Mouse (Mus musculus) mouse embryonic stem cell (cell line): ENCODE data around the gene Baiap2l1.

Experiments
- in situ Hi-C, 2 experiments: fragments of 300-500 bp; cut with MboI; formaldehyde crosslinking; loops; 1 replicate in 1 of 2; 3 replicates in 1 of 2; pipeline ENCODE4 v1.14.3; 2019 to 2020; ENCODE audit warnings: low sequenced_read_pairs in 2 of 2, low pct_unique_long_range_greater_than_20kb in 1 of 2, mixed read lengths in 1 of 2; ENCODE audit not compliant: unreplicated experiment in 1 of 2

Gene Baiap2l1

DNA sequence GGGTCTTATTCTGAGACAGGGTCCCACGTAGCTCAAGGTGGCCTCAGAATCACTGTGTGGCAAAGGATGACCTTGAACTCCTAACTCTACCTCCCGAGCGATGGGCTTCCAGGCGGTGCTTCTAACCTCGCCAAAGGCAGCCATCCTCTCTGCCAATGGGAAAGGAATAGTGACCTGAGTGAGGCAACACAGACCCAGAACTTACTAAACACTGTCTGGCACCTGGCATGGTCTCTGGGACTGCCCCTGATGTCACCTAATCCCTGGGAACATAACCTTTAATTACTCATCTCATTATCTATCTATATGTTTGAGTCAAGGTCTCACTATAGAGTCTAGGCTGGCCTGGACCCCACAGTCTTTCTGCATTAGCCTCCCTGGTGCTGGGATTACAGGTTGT, 138.0 kb downstream of the Baiap2l1 start:
- in situ Hi-C loops, result no loop called here

DNA sequence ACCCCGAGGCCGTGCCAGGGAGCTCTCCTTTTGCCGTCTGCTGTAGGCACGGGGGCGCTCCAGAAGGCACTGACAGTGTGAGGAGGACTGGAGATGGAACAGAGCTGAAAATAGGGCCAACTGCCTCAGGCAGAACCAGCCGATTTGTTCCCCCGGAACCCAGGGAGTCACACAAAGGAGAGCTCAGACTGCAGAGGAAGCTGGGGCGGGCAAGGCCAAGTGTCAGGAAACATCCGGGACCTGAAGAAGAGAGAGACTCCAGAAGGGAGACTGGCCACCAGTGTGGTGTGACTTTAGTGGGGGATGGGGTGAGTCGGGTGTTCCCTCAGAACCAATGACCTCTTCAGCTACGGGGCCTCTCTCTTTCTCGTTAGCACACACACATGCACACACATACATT, 138.6 kb downstream of the Baiap2l1 start:
- in situ Hi-C loops, result no loop called here

DNA sequence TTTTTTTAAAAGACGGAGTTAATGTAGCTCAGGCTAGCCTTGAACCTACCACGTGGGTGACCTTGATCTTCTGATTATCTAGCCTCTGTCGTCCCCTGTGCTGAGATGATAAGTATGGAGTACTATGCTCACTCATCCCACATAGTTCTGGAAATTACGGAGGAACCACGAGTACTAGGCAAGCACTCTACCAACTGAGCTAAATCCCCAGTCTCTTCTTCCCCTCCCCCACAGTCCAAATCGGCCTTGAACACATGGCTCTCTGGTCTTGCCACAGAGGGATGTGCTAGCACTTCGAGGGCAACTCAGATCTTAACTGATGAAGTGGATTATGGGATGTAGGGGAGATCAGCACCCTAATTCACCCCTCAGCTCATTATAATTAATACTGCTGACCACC, 139.9 kb downstream of the Baiap2l1 start:
- in situ Hi-C loops, result no loop called here

DNA sequence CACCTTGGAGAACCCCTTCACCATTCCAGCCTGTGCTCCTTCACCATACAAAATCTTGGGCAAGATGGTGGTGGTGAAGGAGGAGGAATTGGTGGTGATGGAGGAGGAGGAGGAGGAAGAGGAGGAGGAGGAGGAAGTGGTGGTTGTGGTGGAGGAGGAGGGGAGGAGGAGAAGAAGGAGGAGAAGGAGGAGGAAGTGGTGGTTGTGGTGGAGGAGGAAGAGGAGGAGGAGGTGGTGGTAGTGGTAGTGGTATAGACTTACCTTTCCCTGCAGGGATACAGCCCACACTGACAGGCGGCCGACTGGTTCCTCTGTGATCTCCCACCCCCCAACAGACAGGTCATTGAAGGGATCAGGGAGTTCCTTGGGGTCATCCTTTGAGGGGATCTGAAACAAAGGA, 141.9 kb downstream of the Baiap2l1 start:
- in situ Hi-C loops, result no loop called here
